Mouse (Mus musculus) kidney, embryonic 16.5 days (tissue): ENCODE results near the gene Syncrip. TPM values are rescaled to one million over a fixed set of nuclear protein-coding genes. Genes with fewer than 3 reads are reported as not detected.

Experiments used
- ATAC-seq: fragments of 200-750 bp; cut with Nextera tagmentation; 2 replicates; pipeline ENCODE4 v1.8.0; 2017; ENCODE audit warnings: moderate TSS enrichment; ENCODE audit not compliant: low FRiP score, low TSS enrichment
- H3K27ac ChIP-seq: fragments of 300-500 bp; sonication (generic); 2 replicates; pipeline ENCODE4 v1.5.1; 2014; ENCODE audit warnings: low read length
- H3K27me3 ChIP-seq: fragments of 300-500 bp; sonication (generic); 2 replicates; pipeline ENCODE4 v1.6.1; 2014; ENCODE audit warnings: low read length, control low read depth, mixed read lengths; ENCODE audit not compliant: insufficient read depth
- H3K36me3 ChIP-seq: fragments of 300-500 bp; sonication (generic); 2 replicates; pipeline ENCODE4 v1.6.1; 2014; ENCODE audit warnings: low read length, control low read depth, mixed read lengths; ENCODE audit not compliant: insufficient read depth
- H3K4me1 ChIP-seq: fragments of 300-500 bp; sonication (generic); 2 replicates; pipeline ENCODE4 v1.6.1; 2014; ENCODE audit warnings: low read length, control low read depth, mixed read lengths; ENCODE audit not compliant: insufficient read depth
- H3K4me2 ChIP-seq: fragments of 300-500 bp; sonication (generic); replicated peaks from 2 replicates; pipeline ENCODE4 v1.6.1; 2014; ENCODE audit warnings: low read depth, low read length
- H3K4me3 ChIP-seq: fragments of 300-500 bp; sonication (generic); 2 replicates; pipeline ENCODE4 v1.5.1; 2014; ENCODE audit warnings: mild to moderate bottlenecking, low read length
- H3K9ac ChIP-seq: fragments of 300-500 bp; sonication (generic); replicated peaks from 2 replicates; pipeline ENCODE4 v1.6.1; 2014; ENCODE audit warnings: low read length
- H3K9me3 ChIP-seq: fragments of 300-500 bp; sonication (generic); 2 replicates; pipeline ENCODE4 v1.6.1; 2016; ENCODE audit warnings: low read length, control low read depth
- WGBS: fragments of 180-500 bp; shearing (Covaris S2); extraction: QIAGEN DNeasy Blood & Tissue Kit; methylation state at CpG from one replicate; pipeline ENCODE4 v1.1.7; 2014; 5-methylcytosine and 5-hydroxymethylcytosine counted together
- polyA plus RNA-seq: library from polyadenylated mRNA; unstranded; fragments of >200 nt; fragmentation: Nextera tagmentation; extraction: Ambion mirVana; gene quantifications from 2 replicates; pipeline ENCODE4 v1.2.1, GENCODE M21; 2015

The Syncrip gene
- polyA plus RNA-seq, 1 experiment from 2014 or later, result 91.9 TPM

DNA sequence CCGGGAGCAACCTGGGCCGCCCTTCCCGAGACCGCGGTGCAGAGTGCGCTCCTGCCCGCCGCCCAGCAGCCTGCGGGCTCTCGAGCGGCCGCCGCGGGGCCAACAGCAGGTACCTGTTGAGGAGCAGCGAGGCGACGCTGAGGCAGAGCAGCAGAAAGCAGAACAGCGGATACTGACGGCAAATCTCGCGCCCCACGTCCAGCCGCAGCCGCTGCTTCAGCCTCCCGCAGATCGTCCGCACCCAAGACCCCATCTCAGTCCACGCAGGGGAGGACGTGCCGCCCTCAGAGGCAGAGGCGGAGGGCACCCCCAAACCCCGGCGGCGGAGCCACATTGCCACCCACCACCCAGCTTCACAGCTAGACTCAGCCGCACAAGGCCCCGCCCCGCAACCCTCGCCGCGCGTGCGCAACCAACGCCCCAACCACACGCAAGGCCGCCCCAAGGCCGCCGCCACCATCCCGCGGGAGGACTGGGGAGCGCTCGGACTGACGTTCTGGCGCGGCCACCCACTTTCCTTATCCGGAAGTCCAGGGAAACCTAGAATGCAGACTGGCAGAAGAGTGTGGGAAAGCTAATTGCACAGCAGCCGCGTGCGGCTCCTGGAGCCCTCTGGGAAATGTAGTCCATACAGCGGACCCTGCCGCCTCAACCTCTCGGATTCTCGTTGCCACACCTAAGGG lies 43.7 kb downstream of the Syncrip start, which contains the start of gene Snx14:
Snx14 (minus strand) TSS at position 404 of the 683 bp plus-strand sequence.
- peak; percentile 98 for ATAC-seq
- Histone ChIP-seq H3K9me3 (no peaks in the 10 kb centered on the region), H3K4me2 (peak within 1 kb of the TSS; percentile 88), H3K27me3 (no peaks in the 10 kb centered on the region), H3K4me1 (0 out of 2 replicates have a peak, but pooled peaks cover 13% of the 10 kb centered on the region), H3K4me3 (peak within 1 kb of the TSS; percentile 55), H3K9ac (peak within 1 kb of the TSS; percentile 81), H3K36me3 (no peaks in the 10 kb centered on the region), H3K27ac (peak within 1 kb of the TSS; percentile 92)
- under 1% methylated on average over 62 of the region's 62 CpGs for WGBS

DNA sequence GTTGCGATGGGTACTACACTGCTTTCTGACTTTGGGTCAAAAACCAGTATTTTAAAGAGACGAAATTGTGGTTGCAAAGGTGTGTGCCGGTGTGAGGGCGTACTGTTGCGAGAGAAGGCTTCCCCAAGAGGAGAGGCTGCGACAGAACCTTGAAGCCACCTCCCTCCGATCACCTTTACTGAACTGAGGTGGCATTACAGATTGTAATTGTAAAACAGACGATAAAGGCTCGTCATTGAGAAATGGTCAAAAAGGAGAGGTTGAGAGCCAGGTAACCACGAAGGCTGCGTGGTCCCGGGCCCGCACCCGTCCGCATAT lies 44.2 kb downstream of the Syncrip start:
- Histone ChIP-seq H3K36me3 (no peaks in the 10 kb centered on the region), H3K4me1 (0 out of 2 replicates have a peak, but pooled peaks cover 13% of the 10 kb centered on the region), H3K4me3 (peak overlapping the region; percentile 55), H3K9ac (peak overlapping the region; percentile 81), H3K9me3 (no peaks in the 10 kb centered on the region), H3K27ac (peak overlapping the region; percentile 92), H3K4me2 (peak overlapping the region; percentile 88), H3K27me3 (no peaks in the 10 kb centered on the region)
- 1% methylated on average over 15 of the region's 15 CpGs for WGBS
- ATAC-seq, result peak; percentile 10

DNA sequence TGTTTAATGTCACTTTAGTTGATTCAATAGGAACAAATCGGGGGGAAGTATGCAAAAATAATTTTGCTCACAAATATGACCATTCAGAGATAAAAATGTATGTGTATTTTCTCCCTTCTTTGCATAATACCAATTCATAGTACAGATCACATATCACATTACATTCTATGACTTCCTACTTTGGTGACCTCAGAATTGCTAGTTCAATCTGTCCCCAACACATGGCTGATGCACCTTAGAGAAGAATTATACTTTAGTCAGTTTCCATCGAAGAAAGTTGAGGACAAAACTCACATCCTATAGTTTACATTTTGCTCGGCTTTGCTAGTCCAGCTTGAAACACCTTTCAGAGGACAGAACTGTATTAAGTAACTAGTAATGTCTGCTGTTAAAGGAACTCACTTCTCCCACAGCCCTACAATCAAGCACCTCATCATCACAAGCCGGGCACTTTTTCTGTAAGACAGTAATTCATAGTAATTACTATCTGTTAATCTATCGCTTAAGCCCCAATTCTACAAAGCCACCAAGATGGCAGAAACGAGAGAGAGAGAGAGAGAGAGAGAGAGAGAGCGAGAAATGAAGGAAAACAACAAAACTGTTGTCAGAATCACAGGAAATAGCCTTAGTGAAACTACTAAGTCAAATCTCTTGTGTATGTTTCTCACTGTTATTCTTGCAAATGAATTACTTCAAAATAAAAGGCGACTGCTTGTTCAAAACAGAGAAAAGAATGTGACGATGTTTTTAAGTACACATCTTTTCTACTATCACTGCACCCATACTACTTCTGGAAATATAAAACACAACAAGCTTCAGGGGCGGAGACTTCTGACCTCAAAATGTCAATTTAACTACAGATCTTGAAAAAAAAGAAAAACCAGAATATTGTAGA lies 44.8 kb downstream of the Syncrip start:
- no peak for ATAC-seq
- Histone ChIP-seq H3K9me3 (no peaks in the 10 kb centered on the region), H3K4me1 (0 out of 2 replicates have a peak, but pooled peaks cover 13% of the 10 kb centered on the region), H3K27ac (peak overlapping the region; percentile 92; the same call in 1 of the 2 replicates), H3K27me3 (no peaks in the 10 kb centered on the region), H3K4me2 (peak overlapping the region; percentile 88), H3K36me3 (no peaks in the 10 kb centered on the region), H3K9ac (peak overlapping the region; percentile 81), H3K4me3 (peak overlapping the region; percentile 55)
- WGBS, result 44% methylated on average over 10 of the region's 10 CpGs

DNA sequence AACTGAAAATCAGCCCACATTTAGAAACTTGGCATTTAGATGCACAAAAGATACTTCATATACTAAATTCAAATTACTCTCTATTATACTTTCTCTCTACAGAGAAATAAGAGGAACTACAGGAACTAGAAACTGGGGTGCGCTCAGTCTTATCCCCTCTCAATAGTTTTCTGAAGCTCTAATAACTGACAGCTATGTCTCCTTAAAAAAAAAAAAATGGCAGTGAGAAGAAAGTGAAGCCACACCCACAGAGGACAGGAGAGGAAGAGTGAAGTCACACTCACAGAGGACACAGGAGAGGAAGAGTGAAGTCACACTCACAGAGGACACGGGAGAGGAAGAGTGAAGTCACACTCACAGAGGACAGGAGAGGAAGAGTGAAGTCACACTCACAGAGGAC lies 58.0 kb downstream of the Syncrip start:
- WGBS, result 87% methylated on average over 2 of the region's 2 CpGs
- Histone ChIP-seq H3K9ac (no peak overlapping the region), H3K4me3 (no peak overlapping the region), H3K4me1 (no peaks in the 10 kb centered on the region; the same call in 1 of the 2 replicates), H3K9me3 (peaks cover 7% of the 10 kb centered on the region), H3K27ac (no peak overlapping the region), H3K36me3 (peaks cover 16% of the 10 kb centered on the region), H3K27me3 (no peaks in the 10 kb centered on the region), H3K4me2 (no peak overlapping the region)
- ATAC-seq, result no peak

DNA sequence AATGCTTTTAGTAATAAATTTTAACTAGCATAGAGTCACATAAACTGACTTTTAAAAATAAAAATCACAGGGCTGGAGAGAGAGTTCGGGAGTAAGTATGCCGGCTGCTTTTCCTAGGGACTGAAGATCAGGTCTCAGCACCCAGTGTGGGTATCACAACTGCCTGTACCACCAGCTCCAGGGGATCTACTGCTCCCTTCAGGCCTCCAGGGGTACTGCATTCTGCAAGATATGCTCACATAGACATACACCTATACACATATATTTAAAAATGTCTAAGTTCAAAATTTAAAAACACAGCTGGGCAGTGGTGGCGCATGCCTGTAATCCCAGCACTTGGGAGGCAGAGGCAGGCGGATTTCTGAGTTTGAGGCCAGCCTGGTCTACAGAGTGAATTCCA lies 59.9 kb downstream of the Syncrip start:
- H3K9ac ChIP-seq, result no peak overlapping the region
- H3K9me3 ChIP-seq, result peaks cover 4% of the 10 kb centered on the region
- no peak overlapping the region for H3K27ac ChIP-seq
- WGBS, result 98% methylated on average over 4 of the region's 4 CpGs
- H3K4me3 ChIP-seq, result no peak overlapping the region
- no peaks in the 10 kb centered on the region; the same call in 1 of the 2 replicates for H3K4me1 ChIP-seq
- H3K27me3 ChIP-seq, result no peaks in the 10 kb centered on the region
- H3K4me2 ChIP-seq, result no peak overlapping the region
- peaks cover 12% of the 10 kb centered on the region for H3K36me3 ChIP-seq
- ATAC-seq, result no peak

DNA sequence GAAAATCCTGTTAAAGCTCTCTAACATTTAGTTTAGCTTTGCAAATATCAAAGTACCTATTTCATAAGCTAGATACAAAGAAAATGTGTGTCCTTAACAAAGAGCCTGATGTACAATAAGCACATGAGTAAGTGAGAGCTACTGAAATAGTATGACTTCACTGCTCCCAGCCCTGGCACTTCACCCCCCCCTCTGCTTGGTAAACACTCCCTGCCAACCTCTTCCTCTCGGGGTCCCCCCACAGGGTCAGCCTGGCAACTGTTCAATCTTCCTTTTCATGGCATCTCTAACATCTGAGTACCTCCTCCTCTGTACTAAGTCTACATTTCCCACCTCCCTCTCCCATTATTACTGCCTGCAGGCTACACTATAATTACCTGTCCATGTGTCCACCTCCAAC lies 65.6 kb downstream of the Syncrip start:
- H3K36me3 ChIP-seq, result peaks cover 3% of the 10 kb centered on the region
- 67% methylated on average over 1 of the region's 1 CpGs for WGBS
- H3K27ac ChIP-seq, result no peak overlapping the region
- no peaks in the 10 kb centered on the region for H3K27me3 ChIP-seq
- no peak overlapping the region for H3K9ac ChIP-seq
- no peak overlapping the region for H3K4me2 ChIP-seq
- no peaks in the 10 kb centered on the region for H3K4me1 ChIP-seq
- no peak overlapping the region for H3K4me3 ChIP-seq
- no peak for ATAC-seq
- no peaks in the 10 kb centered on the region for H3K9me3 ChIP-seq

DNA sequence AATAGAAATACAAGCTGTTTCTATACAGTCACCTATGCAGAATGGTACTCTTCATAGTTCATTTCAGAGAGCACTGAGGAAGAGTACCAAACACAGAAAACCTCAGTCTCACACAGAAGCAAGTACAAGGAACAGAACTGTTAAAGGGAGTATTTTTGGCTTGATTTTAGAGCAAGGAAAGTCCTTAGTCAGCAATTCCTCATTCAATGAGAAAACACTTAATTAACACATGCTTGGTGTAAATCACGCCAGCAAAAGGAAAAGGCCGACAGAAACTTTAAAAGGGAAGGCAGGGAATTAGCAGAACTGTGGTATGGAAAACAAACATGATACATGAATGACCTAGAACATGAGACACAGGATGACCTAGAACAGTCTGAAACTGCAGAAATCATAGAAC lies 72.4 kb downstream of the Syncrip start:
- no peaks in the 10 kb centered on the region for H3K4me1 ChIP-seq
- peaks cover 16% of the 10 kb centered on the region; the same call in 1 of the 2 replicates for H3K36me3 ChIP-seq
- no peak for ATAC-seq
- H3K9ac ChIP-seq, result no peak overlapping the region
- no peak overlapping the region for H3K27ac ChIP-seq
- H3K4me2 ChIP-seq, result no peak overlapping the region
- H3K4me3 ChIP-seq, result no peak overlapping the region
- 76% methylated on average over 2 of the region's 2 CpGs for WGBS
- H3K27me3 ChIP-seq, result no peaks in the 10 kb centered on the region
- no peaks in the 10 kb centered on the region for H3K9me3 ChIP-seq

DNA sequence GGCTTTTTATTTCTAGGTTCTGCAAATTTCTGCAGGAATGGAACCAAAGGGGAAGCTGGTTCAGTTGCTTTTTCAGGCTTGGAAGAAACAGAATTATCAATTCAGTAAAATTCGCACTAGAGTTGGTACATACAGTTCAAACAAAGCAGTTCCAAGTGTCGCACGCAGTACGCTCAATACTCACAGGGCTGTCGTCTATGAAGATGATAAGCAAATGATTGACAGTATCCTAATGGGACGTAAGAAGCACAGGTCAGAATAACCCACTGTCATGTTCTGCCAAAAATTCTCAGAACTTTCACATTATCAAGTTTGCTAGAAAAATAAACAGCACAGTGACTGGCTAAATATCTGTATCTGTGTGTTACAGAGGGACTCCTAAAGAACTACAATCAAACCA lies 77.9 kb downstream of the Syncrip start:
- H3K27ac ChIP-seq, result no peak overlapping the region
- ATAC-seq, result no peak
- WGBS, result 91% methylated on average over 6 of the region's 6 CpGs
- no peaks in the 10 kb centered on the region for H3K9me3 ChIP-seq
- no peak overlapping the region for H3K4me2 ChIP-seq
- no peak overlapping the region for H3K4me3 ChIP-seq
- H3K4me1 ChIP-seq, result no peaks in the 10 kb centered on the region
- H3K27me3 ChIP-seq, result no peaks in the 10 kb centered on the region
- peaks cover 15% of the 10 kb centered on the region; the same call in 1 of the 2 replicates for H3K36me3 ChIP-seq
- no peak overlapping the region for H3K9ac ChIP-seq

DNA sequence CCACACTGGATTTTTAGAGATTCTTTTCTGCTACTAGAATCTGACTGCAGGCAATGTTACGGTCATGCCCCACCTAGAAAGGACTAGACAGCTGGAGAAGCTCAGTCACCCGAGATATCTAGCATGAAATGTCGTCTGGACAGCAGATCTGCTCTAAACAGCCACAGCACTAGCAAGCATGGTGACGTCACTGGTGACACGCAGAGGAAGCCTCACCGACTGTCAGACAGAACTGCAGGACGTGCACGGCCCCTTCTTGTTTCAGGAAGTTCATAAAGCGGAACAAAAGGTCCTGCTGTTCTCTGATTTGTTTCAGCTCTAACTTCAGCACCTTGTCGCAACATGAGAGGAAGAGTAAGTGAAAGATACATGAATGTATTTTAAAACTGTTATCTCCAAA lies 78.3 kb downstream of the Syncrip start:
- Histone ChIP-seq H3K4me1 (no peaks in the 10 kb centered on the region), H3K4me3 (no peak overlapping the region), H3K27me3 (no peaks in the 10 kb centered on the region), H3K36me3 (peaks cover 11% of the 10 kb centered on the region; the same call in 1 of the 2 replicates), H3K27ac (no peak overlapping the region), H3K9ac (no peak overlapping the region), H3K4me2 (no peak overlapping the region), H3K9me3 (no peaks in the 10 kb centered on the region)
- ATAC-seq, result no peak
- 52% methylated on average over 10 of the region's 10 CpGs for WGBS

DNA sequence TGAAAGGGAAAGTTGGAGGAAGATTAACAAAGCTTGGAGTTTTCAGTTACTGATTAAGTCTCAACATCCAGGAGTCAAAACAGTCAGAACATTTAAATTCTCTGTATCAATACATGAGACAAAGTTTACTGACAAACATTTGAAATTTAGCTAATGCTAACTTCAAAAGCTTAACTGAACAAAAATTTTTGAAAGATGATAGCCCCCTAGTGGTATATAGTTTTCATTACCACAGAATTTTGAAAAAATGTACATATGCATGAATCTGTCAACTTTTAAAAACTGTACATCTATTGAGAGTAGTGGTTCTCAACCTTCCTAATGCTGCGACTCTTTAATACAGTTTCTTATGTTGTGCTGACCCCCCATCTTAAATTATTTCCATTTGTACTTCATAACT lies 83.9 kb downstream of the Syncrip start:
- H3K36me3 ChIP-seq, result peaks cover 21% of the 10 kb centered on the region
- H3K4me3 ChIP-seq, result no peak overlapping the region
- WGBS, result 82% methylated on average over 1 of the region's 1 CpGs
- H3K9me3 ChIP-seq, result no peaks in the 10 kb centered on the region
- no peak for ATAC-seq
- no peak overlapping the region for H3K9ac ChIP-seq
- no peak overlapping the region for H3K4me2 ChIP-seq
- H3K4me1 ChIP-seq, result no peaks in the 10 kb centered on the region
- no peaks in the 10 kb centered on the region for H3K27me3 ChIP-seq
- no peak overlapping the region for H3K27ac ChIP-seq
